Mouse (Mus musculus): Measurements from ENCODE around the gene Tufm.

- no peak for TF ChIP-seq CTCF (IDR thresholded peaks at IDR 0.05; ENCODE audit: low read depth)
- TF ChIP-seq EP300 (optimal IDR thresholded peaks at IDR 0.05), result no peak
Observed at GRCm38 (mm10) chr7:126491973-126492372, 4.8 kb downstream of the Tufm start.

All from stomach, postnatal 0 days (tissue).